Mouse (Mus musculus) CH12.LX (cell line): Measurements from ENCODE around the gene Slc13a4. TPM values are rescaled to one million over a fixed set of nuclear protein-coding genes. Genes with fewer than 3 reads are reported as not detected.

Experiments
- DNase-seq: peaks from one replicate; pipeline ENCODE4 v3.0.0-alpha.2; 2013; ENCODE audit errors: extremely low read depth
- H3K27ac ChIP-seq: 2 replicates; pipeline ENCODE4 v1.5.1; 2012; ENCODE audit warnings: low read depth, mild to moderate bottlenecking, control low read depth, moderate library complexity; ENCODE audit not compliant: insufficient read depth
- H3K27me3 ChIP-seq: replicated peaks from 2 replicates; pipeline ENCODE3; 2012; ENCODE audit warnings: inconsistent platforms
- H3K36me3 ChIP-seq, 2 experiments: replicated peaks in 1 of 2; 2 replicates each; pipeline versions ENCODE3 to v1.6.1; 2012; ENCODE audit warnings: inconsistent platforms in 1 of 2, low read length in 1 of 2, mild to moderate bottlenecking in 1 of 2, mixed read lengths in 1 of 2, moderate library complexity in 1 of 2; ENCODE audit not compliant: control insufficient read depth in 1 of 2, insufficient read depth in 1 of 2
- H3K4me1 ChIP-seq, 2 experiments: 2 replicates each; pipeline ENCODE4 v1.6.1; 2012; ENCODE audit warnings: inconsistent platforms in 1 of 2, moderate library complexity in 1 of 2; ENCODE audit not compliant: insufficient read depth in 2 of 2, control insufficient read depth in 1 of 2
- H3K4me2 ChIP-seq: 2 replicates; pipeline ENCODE4 v1.6.1; 2012; ENCODE audit warnings: low read depth, mild to moderate bottlenecking, control low read depth; ENCODE audit not compliant: poor library complexity, insufficient read depth, severe bottlenecking
- H3K4me3 ChIP-seq, 3 experiments: fragments of 150-350 bp in 1 of 3; sonication (generic) in 1 of 3; replicated peaks in 1 of 3; 2 replicates each; pipeline versions ENCODE3 to v1.5.1; 2011 to 2012; ENCODE audit warnings: low read depth in 2 of 3, low read length in 2 of 3, mild to moderate bottlenecking in 2 of 3, moderate library complexity in 2 of 3, control low read depth in 1 of 3, improper control_type of control experiment in 1 of 3, inconsistent platforms in 1 of 3, mixed read lengths in 1 of 3; ENCODE audit not compliant: poor library complexity in 1 of 3
- H3K79me2 ChIP-seq: replicated peaks from 2 replicates; pipeline ENCODE4 v1.6.1; 2012; ENCODE audit warnings: mild to moderate bottlenecking, moderate library complexity; ENCODE audit not compliant: control insufficient read depth, poor library complexity, insufficient read depth, severe bottlenecking; ENCODE audit errors: extremely low read depth
- H3K9ac ChIP-seq: 2 replicates; pipeline ENCODE4 v1.6.1; 2012; ENCODE audit warnings: low read depth, mild to moderate bottlenecking, control low read depth, moderate library complexity; ENCODE audit not compliant: insufficient read depth
- H3K9me3 ChIP-seq: replicated peaks from 2 replicates; pipeline ENCODE3; 2012; ENCODE audit warnings: low read length, inconsistent platforms, mixed read lengths
- BHLHE40 ChIP-seq: IDR thresholded peaks from 2 replicates; pipeline ENCODE4 v1.6.1; 2011; ENCODE audit warnings: mild to moderate bottlenecking, low read depth, low read length, improper control_type of control experiment
- CHD2 ChIP-seq: IDR thresholded peaks from 2 replicates; pipeline ENCODE4 v1.6.1; 2011; ENCODE audit warnings: low read length, improper control_type of control experiment
- CTCF ChIP-seq, 2 experiments: IDR thresholded peaks in 1 of 2; conservative IDR thresholded peaks in 1 of 2; 2 replicates each; pipeline ENCODE4 v1.5.1; 2011 to 2012; ENCODE audit warnings: low read depth in 2 of 2, low read length in 2 of 2, improper control_type of control experiment in 1 of 2, inconsistent platforms in 1 of 2, mild to moderate bottlenecking in 1 of 2, moderate library complexity in 1 of 2
- ELF1 ChIP-seq: IDR thresholded peaks from 2 replicates; pipeline ENCODE4 v1.6.1; 2014; ENCODE audit warnings: low read depth, mild to moderate bottlenecking, inconsistent platforms, low read length, improper control_type of control experiment
- EP300 ChIP-seq: IDR thresholded peaks from 2 replicates; pipeline ENCODE4 v1.6.1; 2011; ENCODE audit warnings: low read length, improper control_type of control experiment
- ETS1 ChIP-seq: conservative IDR thresholded peaks from 2 replicates; pipeline ENCODE4 v1.6.1; 2012; ENCODE audit warnings: low read depth, mild to moderate bottlenecking, inconsistent platforms, low read length, improper control_type of control experiment, moderate library complexity
- IRF4 ChIP-seq: IDR thresholded peaks from 2 replicates; pipeline ENCODE4 v1.6.1; 2014; ENCODE audit warnings: low read depth, mild to moderate bottlenecking, inconsistent platforms, low read length, improper control_type of control experiment
- JUN ChIP-seq: IDR thresholded peaks from 2 replicates; pipeline ENCODE4 v1.6.1; 2011; ENCODE audit warnings: low read depth, mild to moderate bottlenecking, low read length, improper control_type of control experiment, moderate library complexity; ENCODE audit not compliant: insufficient read depth
- KAT2A ChIP-seq: IDR thresholded peaks from 2 replicates; pipeline ENCODE4 v1.6.1; 2012; ENCODE audit warnings: low read length, improper control_type of control experiment, inconsistent platforms; ENCODE audit not compliant: insufficient replicate concordance
- MAFK ChIP-seq: IDR thresholded peaks from 2 replicates; pipeline ENCODE4 v1.6.1; 2011; ENCODE audit warnings: low read length, improper control_type of control experiment; ENCODE audit not compliant: insufficient replicate concordance
- MAX ChIP-seq: IDR thresholded peaks from 2 replicates; pipeline ENCODE4 v1.6.1; 2011; ENCODE audit warnings: low read length, improper control_type of control experiment
- MEF2A ChIP-seq: IDR thresholded peaks from 2 replicates; pipeline ENCODE4 v1.6.1; 2014; ENCODE audit warnings: low read depth, mild to moderate bottlenecking, inconsistent platforms, low read length, improper control_type of control experiment, borderline replicate concordance
- MXI1 ChIP-seq: IDR thresholded peaks from 2 replicates; pipeline ENCODE4 v1.6.1; 2011; ENCODE audit warnings: mild to moderate bottlenecking, low read depth, low read length, improper control_type of control experiment
- MYC ChIP-seq: IDR thresholded peaks from 2 replicates; pipeline ENCODE4 v1.6.1; 2011; ENCODE audit warnings: low read depth, mild to moderate bottlenecking, improper control_type of control experiment, low read length
- NRF1 ChIP-seq: IDR thresholded peaks from 2 replicates; pipeline ENCODE4 v1.6.1; 2014; ENCODE audit warnings: low read depth, mild to moderate bottlenecking, inconsistent platforms, low read length, improper control_type of control experiment, moderate library complexity
- POLR2A ChIP-seq: IDR thresholded peaks from 2 replicates; pipeline ENCODE4 v1.6.1; 2011; ENCODE audit warnings: low read depth, mild to moderate bottlenecking, improper control_type of control experiment, low read length
- RAD21 ChIP-seq: IDR thresholded peaks from 2 replicates; pipeline ENCODE4 v1.6.1; 2011; ENCODE audit warnings: low read depth, mild to moderate bottlenecking, low read length, improper control_type of control experiment, moderate library complexity
- RCOR1 ChIP-seq: conservative IDR thresholded peaks from 2 replicates; pipeline ENCODE4 v1.6.1; 2012; ENCODE audit warnings: low read depth, mild to moderate bottlenecking, inconsistent platforms, low read length, improper control_type of control experiment
- TCF12 ChIP-seq: IDR thresholded peaks from 2 replicates; pipeline ENCODE4 v1.6.1; 2014; ENCODE audit warnings: low read depth, mild to moderate bottlenecking, inconsistent platforms, low read length, improper control_type of control experiment
- USF2 ChIP-seq: conservative IDR thresholded peaks from 2 replicates; pipeline ENCODE4 v1.6.1; 2011; ENCODE audit warnings: low read depth, low read length, improper control_type of control experiment
- ZKSCAN1 ChIP-seq: IDR thresholded peaks from 2 replicates; pipeline ENCODE4 v1.6.1; 2012; ENCODE audit warnings: low read depth, inconsistent platforms, low read length, improper control_type of control experiment, borderline replicate concordance
- ZNF384 ChIP-seq: IDR thresholded peaks from 2 replicates; pipeline ENCODE4 v1.6.1; 2012; ENCODE audit warnings: low read depth, low read length, improper control_type of control experiment, inconsistent platforms
- dilution Hi-C: fragments of 300-500 bp; cut with MboI; formaldehyde crosslinking; loops from 2 replicates; pipeline ENCODE4 v1.14.3; 2020; ENCODE audit warnings: low sequenced_read_pairs; ENCODE audit not compliant: extremely low pct_unique_long_range_greater_than_20kb, extremely low pct_ligation_motif_present
- in situ Hi-C: fragments of 300-500 bp; cut with MboI; formaldehyde crosslinking; loops from 3 replicates; pipeline ENCODE4 v1.14.3; 2019; ENCODE audit warnings: low sequenced_read_pairs, low pct_ligation_motif_present, low pct_unique_long_range_greater_than_20kb, mixed read lengths
- polyA plus RNA-seq: library from polyadenylated mRNA; unstranded; fragments of >175 nt; gene quantifications from 2 replicates; pipeline ENCODE4 v1.2.1, GENCODE M21; 2012; ENCODE audit warnings: low read depth; ENCODE audit not compliant: insufficient read length
- total RNA-seq, 2 experiments: library from RNA; depleted of rRNA; stranded (reverse); fragments of 300-350 nt in 1 of 2; fragments of >200 nt in 1 of 2; gene quantifications; 2 replicates each; pipeline ENCODE4 v1.2.3; 2012 to 2014

Slc13a4 gene
- total and polyA plus RNA-seq, 3 experiments, result not detected

DNA sequence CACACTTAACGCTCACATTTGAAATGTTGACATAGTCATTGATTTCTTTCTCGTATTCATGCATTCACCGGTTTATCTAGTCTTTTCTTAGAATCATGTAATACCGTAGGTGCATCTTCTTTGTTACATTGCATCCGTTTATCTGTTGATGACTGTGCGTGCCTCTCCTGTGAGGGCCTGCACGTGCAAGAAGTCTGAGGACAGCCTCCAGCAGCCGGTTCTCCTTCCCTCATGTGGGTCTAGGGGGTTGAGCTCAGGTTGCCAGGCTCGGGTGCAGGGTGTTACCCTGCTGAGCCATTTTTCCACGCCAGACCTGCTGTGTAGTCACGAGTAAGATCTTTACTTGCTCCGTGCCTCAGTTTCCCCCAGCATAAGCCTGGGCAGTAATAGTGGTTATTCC, 52.9 kb downstream of the Slc13a4 start:
- Histone ChIP-seq H3K4me3 (no peak overlapping the region), H3K27ac (no peak overlapping the region), H3K9me3 (no peaks in the 10 kb centered on the region), H3K9ac (no peak overlapping the region), H3K36me3 (peaks cover 0 to 28% of the 10 kb centered on the region in 2 experiments), H3K27me3 (no peaks in the 10 kb centered on the region), H3K4me2 (no peak overlapping the region), H3K79me2 (peaks cover 27% of the 10 kb centered on the region), H3K4me1 (peaks cover 16 to 66% of the 10 kb centered on the region in 2 experiments)
- dilution Hi-C loops, result no loop called here
- TF ChIP-seq MXI1, result no peak
- no peak for TF ChIP-seq POLR2A
- no peak for TF ChIP-seq CHD2
- TF ChIP-seq USF2, result no peak
- TF ChIP-seq ZNF384, result no peak
- TF ChIP-seq MYC, result no peak
- TF ChIP-seq RAD21, result no peak
- TF ChIP-seq TCF12, result no peak
- no peak for TF ChIP-seq NRF1
- TF ChIP-seq CTCF (conservative IDR thresholded peaks at IDR 0.05 in 1 of 2, IDR thresholded peaks at IDR 0.05 in 1 of 2; ENCODE audit: low read depth in 2 of 2, low read length in 2 of 2), result no peak
- TF ChIP-seq KAT2A, result no peak
- TF ChIP-seq JUN, result no peak
- no peak for TF ChIP-seq MAX
- TF ChIP-seq ELF1, result no peak
- no peak for TF ChIP-seq ZKSCAN1
- TF ChIP-seq EP300, result no peak
- DNase-seq, result no peak
- in situ Hi-C loops, result no loop called here

DNA sequence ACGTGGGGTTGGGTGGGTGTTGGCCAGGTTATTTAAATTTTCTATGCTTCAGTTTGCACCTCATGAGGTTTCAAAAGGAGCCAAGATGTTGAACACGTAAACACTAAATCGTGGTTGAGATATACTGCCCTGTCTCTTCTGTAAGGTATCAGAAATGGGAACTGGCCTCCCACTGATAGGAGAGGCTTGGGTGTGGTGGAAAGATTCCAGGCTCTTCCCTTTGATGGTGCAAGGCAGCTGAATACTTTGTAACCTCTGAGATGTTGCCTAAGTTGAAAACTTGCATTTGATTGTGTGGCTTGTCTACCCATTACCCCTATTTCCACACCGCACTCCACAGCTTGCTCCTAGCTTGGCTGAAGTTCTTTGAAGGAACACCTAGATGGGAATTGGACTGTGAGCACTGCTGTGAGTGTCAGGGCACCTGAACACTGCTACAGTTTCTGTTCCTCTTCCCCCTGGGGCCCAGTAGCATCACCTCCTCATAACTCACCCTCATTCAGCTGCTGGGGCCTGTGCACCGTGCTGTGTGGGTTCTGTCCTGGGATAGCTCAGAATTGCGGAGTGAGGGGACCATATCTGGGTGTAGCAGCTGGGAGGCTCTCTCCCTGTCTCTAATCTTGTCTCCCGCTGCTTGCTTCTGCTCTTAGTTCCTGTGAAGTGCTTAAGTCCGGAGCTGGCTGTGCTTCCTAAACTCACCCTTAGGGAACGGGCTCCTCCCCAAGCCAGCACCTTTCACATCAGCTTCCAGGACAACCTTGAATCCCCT, 53.6 kb downstream of the Slc13a4 start:
- no peaks in the 10 kb centered on the region for H3K9me3 ChIP-seq
- peak overlapping the region; percentile 83; the same call in 1 of the 2 replicates for H3K9ac ChIP-seq
- in situ Hi-C loops, result no loop called here
- H3K79me2 ChIP-seq, result peaks cover 27% of the 10 kb centered on the region
- DNase-seq, result peak; percentile 55
- peaks cover 16 to 59% of the 10 kb centered on the region in 2 experiments for H3K4me1 ChIP-seq
- no peaks in the 10 kb centered on the region for H3K27me3 ChIP-seq
- peak overlapping the region; percentile 7 to 80 (median 15) for H3K4me3 ChIP-seq
- dilution Hi-C loops, result no loop called here
- TF ChIP-seq IRF4 (peak; percentile 90), POLR2A (no peak), MAFK (no peak), CTCF (conservative IDR thresholded peaks at IDR 0.05 in 1 of 2, IDR thresholded peaks at IDR 0.05 in 1 of 2; ENCODE audit: low read depth in 2 of 2, low read length in 2 of 2) (no peak), RCOR1 (0 out of 2 replicates have a peak, but pooled peaks have one; percentile 32), TCF12 (peak; percentile 46; the same call in 1 of the 2 replicates), BHLHE40 (peak; percentile 41), MEF2A (0 out of 2 replicates have a peak, but pooled peaks have one; percentile 23), EP300 (peak; percentile 87), CHD2 (0 out of 2 replicates have a peak, but pooled peaks have one; percentile 27), ETS1 (0 out of 2 replicates have a peak, but pooled peaks have one; percentile 9)
- TF ChIP-seq, all 38 proteins: peak for 8
- peak overlapping the region; percentile 97 for H3K4me2 ChIP-seq
- H3K27ac ChIP-seq, result no peak overlapping the region
- peaks cover 0 to 26% of the 10 kb centered on the region in 2 experiments for H3K36me3 ChIP-seq
